Mouse (Mus musculus): ENCODE measurements around the gene Minpp1.

Minpp1 gene

DNA sequence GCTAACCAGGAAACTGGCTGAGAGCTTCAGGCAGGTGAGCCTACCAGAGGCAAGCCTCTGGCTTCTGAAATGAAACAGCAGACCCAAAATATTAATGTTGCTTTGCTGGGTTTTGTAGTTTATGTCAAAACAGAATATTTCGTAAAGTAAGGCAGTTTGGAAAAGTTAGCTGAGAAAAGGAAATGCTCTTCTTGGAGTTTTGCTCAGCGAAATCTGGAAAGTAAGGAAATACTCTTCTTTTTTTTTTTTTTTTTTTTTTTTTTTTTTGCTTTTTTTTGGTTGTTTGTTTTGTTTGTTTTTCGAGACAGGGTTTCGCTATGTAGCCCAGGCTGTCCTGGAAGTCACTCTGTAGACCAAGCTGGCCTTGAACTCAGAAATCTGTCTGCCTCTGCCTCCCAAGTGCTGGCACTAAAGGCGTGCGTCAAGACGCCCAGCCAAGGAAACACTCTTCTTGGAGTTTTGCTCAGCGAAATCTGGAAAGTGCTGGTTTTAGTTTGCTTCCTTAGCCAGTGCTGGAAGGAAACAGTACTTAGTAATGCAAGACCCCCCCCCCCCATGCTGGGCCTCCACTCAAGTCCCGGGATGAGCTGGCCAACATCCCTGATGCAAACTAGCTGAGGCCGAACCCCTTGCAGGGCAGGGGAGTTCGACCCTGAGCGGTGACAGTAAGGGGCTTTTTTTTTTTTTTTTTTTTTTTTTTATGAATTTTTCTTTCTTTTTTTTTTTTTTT lies 3.8 kb downstream of the Minpp1 start:
- DNase-seq = no peak

DNA sequence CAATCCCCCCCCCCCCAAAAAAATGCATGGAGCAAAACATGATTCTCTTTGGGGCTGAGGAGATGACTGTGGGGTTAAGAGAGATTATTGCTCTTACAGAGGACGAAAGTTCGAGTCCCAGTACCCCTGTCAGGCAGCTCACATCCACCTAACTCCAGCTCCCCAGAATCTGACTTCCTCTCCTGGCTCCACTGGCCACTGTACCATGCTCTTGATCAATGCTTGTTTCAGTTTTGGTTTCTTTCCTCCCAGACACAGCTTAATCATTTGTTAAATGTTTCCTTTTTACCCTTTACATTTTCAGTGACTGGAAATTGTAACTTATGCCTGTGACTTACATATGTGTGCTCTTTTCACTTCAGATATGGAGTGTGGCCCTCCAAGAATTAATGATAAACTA lies 5.4 kb downstream of the Minpp1 start:
- no peak for DNase-seq

DNA sequence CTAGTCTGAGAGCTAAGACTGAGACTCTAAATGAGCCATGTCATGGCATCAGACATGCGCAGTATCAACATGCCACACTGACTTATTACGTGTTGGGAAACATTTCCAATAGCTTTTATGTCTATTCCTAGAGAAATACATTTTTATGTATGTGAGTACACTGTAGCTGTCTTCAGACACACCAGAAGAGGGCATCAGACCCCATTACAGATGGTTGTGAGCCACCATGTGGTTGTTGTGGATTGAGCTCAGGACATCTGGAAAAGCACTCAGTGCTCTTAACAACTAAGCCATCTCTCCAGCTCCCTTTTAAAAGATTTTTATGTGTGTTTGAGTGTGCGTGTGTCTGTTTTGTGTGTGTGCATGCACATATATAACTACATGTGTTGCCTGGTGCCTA lies 6.8 kb downstream of the Minpp1 start:
- DNase-seq = no peak

DNA sequence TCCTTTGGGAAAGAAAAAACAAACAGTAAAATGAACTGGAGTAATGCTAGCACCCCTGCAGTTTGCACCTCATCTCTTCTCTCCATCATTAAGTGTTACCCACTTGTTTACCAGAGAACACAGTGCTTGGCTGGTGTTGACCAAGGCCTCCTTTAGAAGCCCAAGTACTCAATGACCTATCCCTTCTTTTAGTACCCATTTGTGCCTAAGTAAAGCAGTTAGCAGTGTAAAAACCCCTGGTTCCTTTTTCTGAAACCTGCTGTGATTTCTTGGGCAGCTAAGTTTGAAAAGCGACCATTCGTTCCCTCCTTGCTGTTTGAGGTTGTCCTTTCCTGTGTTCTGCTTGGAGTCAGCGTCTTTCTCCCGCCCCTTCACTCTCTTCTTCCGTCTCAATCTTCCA lies 7.4 kb downstream of the Minpp1 start:
- no peak for DNase-seq

DNA sequence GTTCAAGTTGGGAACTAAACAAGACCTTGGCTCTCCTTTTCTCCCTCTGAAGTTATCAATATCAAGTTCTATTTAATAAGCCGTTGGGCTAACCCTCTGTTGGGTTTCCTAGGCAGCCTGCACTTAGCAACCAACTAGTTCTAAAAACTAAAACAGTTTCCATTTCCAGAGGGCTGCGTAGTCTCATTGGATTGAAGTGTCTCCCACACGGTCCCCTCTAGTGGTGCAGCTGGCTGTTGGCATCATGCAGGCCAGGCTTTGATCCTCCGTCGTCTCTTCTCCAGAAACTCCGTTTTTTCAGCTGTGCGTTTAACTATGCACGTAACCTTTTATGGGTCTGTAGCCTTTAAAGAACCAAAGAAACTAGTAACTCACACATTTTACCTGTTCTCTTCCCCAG lies 7.9 kb downstream of the Minpp1 start:
- DNase-seq = no peak

DNA sequence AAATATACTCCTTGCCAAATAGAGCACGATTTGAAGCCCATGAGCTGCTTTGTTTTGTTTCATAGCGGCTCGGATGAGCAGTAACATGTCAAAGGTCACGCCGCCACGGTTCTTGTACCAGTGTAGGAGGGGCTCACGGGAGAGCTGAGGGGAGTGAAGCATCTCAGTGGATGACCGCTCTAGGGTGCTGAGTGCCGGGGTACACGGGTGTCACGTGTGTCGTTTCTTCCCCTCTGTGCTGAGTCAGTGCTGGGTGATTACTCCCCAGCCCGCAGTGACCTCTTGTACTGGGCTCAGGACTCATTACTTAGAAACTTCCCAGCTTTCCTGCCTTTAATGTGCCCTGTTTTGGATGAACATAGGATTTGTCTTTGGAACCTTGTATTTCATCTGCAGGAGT lies 9.0 kb downstream of the Minpp1 start:
- no peak for DNase-seq

DNA sequence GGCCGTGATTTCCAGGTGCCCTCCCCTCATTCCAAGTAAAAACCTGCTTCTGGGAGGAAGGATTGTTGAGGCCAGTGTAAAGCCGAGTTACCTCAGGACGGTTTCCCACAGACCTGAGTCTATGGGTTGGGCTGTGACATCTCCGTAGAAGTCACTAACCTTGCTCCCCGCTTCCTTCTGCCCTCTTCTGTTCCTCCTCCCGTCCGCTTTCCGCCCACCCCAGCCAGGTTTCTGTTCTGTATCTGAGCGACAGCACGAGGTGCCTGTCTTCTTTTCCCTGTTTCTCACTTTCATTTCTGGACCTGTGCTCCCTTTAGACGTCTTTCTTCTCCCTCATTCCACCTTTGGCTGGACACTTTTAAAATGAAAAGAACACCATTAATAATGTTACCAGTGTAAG lies 9.5 kb downstream of the Minpp1 start:
- DNase-seq = no peak

DNA sequence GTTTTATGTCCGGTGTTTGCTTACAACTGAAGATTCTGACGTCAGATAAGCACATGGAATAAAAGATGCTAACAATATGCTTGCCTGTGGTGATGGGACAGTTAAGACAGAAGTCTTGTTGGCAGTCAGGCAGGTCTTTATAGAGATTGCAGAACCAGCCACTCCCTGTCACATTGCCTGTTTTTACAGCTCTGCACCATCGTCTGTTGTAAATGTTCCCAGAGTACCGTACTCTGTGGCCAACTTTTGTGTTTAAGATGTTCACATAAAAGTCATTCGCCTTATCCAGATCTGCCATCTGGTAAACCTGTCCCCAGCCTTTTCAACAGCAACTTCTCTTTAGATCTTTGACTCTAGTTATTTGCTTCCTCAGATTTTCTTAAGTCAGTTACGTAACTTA lies 11.8 kb downstream of the Minpp1 start:
- DNase-seq = no peak

DNA sequence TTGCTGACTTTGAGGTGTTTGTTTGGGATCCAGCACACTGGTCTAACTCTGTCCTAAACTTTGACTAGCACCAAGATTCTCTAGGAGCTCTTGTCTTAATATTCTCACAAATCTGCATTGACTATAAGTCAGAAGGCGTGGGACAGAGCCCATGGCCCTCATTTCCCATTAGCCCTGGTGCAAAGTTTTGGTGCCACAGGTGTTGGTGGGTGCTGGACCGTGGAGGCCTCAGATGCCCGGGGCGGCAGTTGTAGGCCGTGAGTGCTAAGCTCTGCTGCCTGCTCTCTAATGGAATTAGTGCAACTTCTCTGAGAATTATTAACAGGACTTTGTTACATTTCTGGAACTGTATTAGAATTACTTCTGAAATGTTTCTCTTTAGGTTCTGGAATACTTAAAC lies 12.4 kb downstream of the Minpp1 start:
- DNase-seq = no peak

DNA sequence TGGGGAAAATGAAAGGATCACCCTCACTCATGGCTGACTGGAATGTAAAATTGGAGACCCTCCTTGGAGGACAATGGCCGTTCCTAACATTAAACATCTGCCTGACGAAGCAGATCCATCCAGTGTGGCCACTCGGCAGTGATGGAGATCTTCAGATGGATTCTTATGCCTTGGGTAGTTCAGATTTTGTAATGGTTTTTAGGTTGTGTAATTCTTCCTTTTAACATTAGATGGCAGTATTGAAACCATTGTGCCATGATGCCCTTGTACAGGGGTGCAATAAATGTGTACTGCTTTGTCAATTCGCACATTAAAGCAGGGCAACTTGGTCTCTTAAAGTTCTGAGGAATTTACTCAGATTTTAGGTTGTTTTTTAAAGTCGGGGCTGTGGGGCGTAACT lies 15.8 kb downstream of the Minpp1 start:
- DNase-seq = no peak

DNA sequence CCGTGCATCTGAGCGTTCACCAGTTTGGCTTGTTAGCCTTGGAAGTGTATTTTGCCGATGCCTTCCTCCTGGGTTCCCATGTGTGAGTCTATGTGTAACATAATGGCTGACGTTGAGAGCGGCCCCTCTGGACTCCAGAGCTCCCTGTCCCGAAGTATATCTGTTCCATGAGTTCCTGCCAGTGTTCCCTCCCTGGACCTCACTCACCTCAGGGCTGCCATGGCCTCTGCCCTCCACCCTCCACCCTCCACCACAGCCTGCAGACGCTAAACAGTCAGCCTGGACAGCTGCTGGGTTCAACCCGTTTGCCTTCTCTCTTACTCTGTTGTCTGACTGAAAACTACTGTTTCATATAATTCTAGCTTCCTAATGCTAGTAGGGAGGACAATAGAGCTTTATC lies 20.5 kb downstream of the Minpp1 start:
- no peak for DNase-seq

DNA sequence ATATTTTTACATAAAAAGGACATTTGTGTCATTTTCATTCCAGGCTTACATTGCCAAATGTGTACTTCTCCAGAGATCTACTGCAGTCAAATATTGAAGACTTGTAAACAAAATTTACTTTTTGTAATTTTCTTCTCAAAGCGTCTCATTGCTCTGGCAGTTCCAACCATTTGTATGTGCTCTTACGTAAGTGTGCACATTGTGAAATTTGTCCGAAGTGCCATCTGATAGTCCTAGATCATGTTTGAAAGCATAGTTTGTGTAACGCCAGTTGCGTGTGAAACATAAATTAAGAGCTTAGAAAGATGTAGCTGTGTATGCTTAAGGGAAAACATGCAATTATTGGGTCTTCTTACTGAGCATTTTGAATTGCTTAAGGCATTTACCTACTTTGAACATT lies 20.9 kb downstream of the Minpp1 start:
- DNase-seq = no peak

DNA sequence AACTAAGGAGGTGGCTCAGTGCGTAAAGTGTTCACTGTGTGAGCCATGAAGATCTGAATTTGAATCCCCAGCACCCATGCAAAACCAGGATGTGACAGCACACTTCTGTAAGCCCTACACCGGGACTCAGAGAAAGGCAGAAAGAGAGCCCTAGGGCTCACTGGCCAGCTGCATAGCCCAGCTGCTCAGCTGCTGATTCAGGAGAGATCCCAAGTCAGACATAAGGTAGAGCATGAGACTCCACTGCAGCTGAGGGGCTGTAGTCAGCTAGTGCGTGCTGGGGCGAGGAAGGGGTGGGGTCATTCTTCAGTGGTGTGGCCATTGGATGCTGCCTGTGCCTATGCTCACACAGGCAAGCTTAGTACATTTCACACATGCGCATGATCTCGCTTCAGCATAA lies 21.5 kb downstream of the Minpp1 start:
- DNase-seq = no peak

DNA sequence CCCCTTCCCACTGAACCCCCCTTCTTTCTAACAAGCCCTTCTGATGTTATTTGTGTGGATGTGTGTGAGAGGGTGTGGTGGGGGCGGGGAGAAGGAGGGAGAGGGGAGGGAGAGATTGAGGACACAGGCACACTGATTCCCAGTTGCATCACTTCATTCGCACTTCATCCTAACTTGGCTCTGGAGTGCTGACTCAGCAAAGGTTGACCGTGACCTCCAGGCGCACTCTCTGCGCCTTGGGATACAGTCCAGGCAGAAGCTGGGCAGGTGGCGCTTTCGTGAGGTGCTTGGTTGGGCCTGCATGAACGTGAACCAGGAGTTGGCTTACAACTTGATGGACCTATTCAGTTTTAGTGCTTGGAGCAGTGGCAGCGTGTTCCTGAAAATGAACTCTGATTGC lies 22.0 kb downstream of the Minpp1 start:
- DNase-seq = no peak

DNA sequence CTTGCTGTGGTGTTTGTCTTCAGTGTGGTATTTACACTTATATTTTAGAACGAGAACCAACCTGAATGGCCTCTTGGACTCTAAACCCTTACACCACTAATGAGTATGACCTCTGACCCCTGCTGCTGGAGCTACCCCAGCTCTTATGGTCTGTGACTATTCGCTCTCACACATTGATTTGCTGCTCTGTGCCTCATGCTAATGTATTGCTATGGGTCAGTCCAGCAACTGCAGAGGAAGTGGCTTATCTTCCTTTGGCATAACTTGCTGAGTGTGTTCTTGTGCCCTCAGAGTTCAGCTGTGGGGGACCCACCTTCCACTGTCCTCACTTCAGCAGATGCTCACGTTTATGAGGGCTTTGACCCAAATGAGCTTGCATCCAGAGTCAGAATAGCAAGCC lies 24.7 kb downstream of the Minpp1 start:
- no peak for DNase-seq

DNA sequence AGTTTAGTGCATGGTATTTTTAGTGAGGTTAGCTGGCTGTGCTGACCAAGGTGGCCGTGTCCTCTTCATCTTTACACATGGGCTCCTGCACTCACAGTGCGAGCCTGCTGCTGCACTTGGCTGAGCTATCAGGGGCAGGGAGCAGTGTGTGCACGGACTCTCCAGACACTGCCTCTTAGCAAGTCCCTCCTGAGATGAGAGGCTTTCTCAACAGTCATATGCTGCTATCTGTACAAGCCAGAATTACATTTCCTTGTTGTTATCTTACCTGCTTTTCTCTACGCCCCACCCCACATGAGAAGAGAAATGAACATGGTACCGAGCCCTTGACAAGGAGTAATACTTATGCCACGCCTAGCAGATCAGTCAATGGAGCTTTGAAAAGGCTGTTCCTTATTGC lies 25.4 kb downstream of the Minpp1 start:
- DNase-seq = no peak

DNA sequence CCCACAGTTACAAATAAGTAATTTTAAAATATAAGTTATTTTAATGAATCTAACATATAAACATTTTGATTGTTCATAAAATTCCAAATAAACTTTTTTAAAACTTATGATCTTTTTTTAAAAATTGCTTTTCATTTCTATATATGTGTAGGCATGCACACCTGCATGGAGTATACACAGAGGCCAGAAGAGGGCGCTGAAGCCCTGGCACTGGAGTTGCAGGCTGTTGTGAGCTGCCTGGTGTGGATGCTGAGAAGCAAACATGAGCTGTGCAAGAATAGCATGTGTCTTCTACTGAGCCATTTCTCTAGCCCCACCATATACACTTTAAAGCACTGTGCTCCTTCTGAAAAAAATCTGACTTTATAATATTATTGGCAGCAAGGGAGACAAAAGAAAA lies 26.9 kb downstream of the Minpp1 start:
- DNase-seq = peak in 1 of 2 experiments; percentile 15

DNA sequence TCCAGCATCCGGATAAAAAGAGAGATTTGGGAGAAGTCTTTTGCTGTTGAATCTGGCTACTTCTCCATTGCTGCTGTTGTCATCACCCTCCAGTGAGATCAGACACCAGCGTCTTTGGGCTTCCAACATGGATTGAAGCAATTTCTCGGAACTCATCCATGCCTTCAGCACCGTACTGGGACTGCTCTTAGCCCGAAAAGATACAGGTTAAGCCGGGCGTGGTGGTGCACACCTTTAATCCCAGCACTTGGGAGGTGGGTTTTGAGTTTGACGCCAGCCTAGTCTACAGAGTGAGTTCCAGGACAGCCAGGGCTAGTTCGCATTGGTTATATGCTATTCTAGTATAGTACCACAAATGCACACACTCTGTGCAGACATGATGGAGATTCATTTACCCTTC lies 31.0 kb downstream of the Minpp1 start:
- DNase-seq = no peak

DNA sequence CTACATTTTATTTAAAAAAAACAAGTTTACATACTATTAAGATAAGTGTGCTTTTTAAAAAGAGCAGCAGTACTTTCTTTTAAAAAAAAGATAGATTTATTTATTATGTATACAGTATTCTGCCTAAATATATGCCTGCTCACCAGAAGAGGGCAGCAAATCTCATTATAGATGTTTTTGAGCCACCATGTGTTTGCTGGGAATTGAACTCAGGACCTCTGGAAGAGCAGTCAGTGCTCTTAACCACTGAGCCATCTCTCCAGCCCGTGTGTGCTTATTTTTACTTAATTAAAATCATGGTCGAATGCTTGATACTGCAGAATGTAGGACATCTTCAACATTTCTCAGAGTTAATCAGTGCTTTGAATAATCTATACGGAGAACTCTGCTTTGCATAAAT lies 35.9 kb downstream of the Minpp1 start:
- DNase-seq = no peak

DNA sequence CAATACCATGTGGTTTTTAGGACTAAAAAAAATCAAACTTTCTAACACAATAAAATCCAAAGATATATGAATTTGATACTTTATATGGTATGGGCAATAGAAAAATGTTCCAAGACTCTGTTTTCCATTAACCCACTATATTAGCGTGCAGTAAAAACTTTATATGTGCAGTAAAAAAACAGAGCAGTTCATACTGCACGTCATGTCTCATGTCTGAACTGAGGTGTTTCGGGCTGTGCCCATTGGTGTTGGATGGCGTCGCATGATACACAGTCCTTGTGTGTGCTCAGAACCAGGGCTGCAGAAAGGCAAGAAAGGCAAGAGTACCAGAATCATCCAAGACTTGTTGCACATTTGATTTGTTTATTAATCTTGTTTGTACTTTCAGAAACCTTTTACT lies 36.7 kb downstream of the Minpp1 start:
- DNase-seq = no peak

DNA sequence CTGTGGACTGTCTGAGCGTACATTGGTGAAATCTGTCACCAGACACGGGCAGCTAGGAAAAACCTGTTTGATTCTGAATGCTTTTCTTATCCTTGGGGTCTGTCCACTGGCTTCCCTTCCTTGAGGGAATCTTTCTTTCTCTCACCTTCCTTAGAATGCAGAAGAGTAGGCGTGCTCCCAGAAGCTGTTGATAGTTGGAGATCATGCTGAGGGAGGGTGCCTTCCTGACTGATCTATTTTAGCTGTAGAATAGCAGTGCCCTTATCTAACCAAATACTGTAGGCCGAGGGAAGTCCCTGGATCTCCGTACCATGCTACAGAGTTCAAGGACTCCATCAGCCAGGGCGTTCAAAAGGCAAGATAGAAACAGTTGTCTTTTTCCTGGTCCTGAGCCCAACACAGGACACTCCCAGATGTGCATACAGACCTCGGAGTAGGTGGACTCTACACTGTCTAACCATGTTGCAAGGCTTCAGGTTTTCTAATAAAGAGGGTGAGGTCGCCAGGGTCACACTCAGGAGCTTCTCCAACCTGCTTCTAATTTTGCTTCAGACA lies 37.3 kb downstream of the Minpp1 start:
- no peak for DNase-seq

DNA sequence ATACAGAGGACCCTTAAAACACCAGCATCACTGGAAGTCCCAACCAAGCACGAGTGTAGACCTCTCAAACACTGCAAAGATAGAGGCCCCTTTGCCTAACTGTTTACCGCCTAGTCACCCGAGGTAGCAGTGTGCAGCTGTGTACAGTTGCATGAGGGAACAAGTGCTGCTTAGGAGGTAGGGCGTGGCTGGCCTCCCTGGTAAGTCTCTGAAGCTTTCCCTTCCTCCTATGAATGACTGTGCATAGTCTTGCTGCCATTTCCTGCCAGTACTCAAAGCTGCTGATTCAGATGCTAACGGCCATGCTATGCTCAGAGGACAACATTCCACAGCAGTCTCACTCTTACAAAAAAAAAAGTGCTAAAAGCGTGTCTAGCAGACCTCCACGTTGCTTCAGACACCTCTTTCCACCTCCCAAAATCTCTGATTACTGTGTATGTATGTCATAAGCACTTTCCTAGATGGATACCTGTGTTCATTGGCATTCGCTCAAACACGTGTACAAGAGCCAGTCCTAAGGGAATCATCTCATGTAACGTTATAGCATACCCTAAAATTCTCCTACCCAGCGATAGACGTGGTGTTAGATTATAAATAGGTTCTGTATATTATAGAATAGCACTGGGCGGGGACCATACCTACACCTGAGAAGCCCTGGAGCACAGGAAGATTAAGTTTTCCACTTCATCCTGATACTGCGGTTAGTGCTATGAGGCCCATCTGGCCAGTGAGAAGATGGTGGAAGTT lies 38.4 kb downstream of the Minpp1 start:
- no peak for DNase-seq

DNA sequence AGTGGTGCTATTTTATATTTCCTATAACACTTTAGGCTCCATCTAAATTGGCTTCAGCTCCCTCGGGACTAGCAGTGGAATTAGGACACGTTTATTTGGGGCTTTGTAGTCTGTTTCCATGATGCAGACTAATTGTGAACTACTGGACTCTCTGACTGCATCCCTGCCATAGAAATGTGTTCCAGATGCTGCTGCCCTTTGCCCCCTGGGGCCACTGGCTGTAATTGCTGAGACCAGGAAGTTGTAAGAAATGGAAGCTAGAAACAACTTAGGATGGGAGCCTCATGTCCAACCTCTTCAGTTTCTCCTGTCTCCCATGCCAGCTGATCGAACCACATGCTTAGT lies 38.9 kb downstream of the Minpp1 start:
- no peak for DNase-seq

DNA sequence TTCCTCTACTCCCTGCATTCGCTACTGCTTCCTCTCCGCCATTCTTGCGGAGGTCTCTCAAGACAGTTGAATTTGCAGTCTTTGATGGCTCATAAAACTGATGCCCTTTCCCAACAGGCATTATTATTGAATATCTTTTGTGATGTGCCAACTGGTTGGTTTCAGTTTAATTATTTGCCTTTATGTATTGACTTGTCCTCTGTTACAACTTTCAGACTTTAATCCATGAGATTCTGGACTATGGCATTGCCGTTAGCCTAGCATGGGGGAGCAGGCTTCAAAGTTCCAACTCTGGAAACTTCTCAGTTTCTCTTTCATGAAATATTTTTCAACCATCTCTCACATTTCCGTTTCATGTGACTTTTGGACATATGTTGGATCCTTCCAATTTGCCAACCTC lies 41.6 kb downstream of the Minpp1 start:
- no peak for DNase-seq

DNA sequence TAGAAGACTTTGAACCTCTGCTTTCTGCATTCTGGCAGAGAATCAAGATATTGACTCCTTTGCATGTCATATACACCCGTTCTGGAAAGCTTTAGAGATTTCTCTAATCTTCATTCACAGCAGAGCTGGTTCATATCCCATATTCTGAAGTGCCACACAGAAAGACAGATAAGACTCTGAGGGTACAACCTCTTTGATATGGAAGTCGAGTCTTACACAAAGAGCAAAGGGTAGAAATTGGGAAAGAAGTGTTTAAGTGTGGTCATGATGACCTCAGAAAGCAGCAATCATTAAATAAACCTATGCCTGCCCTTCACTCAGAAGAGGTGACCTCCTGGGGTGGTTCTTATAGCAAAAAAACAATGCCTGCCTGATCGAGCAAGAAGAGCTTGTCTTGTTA lies 43.2 kb downstream of the Minpp1 start:
- no peak for DNase-seq
